Mouse (Mus musculus) NIH3T3 (cell line): ENCODE results near the gene Srp68.
"Not testable (repeated sequence)": the region's sequence is repeated elsewhere in the genome, so short reads cannot be mapped to it uniquely, and the experiment has no call there.

ENCODE experiments used
- DNase-seq: peaks from one replicate; pipeline ENCODE4 v3.0.0-alpha.2; 2012; ENCODE audit warnings: low read depth

The Srp68 gene

DNA sequence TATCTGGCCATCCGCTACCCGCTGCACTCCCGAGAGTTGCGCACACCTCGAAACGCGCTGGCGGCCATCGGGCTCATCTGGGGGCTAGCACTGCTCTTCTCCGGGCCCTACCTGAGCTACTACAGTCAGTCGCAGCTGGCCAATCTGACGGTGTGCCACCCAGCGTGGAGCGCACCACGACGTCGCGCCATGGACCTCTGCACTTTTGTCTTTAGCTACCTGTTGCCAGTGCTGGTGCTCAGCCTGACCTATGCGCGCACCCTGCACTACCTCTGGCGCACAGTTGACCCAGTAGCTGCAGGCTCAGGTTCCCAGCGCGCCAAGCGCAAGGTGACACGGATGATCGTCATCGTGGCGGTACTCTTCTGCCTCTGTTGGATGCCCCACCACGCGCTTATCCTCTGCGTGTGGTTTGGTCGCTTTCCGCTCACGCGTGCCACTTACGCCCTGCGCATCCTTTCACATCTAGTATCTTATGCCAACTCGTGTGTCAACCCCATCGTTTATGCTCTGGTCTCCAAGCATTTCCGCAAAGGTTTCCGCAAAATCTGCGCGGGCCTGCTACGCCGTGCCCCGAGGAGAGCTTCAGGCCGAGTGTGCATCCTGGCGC is 9.0 kb upstream of the Srp68 start:
- no peak for DNase-seq

DNA sequence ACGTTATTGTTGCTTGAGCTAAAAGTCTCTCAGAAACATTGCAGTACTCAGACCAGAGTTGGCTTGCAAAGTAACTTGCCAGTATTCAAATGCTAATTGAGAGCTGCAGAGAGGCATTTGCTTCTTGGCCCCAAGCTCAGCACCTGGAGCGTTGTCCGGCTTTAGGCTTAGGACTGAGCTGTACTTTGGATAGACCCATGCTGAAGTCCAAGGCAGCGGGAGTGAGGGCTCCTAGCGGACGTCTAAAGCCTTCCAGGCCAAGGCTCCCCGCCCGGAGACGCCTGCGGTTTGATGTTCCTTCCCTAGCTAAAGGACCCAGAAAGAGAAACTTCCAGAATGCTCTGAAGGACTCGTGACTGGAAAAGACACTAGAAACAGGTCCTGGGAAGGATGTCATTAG is 8.1 kb upstream of the Srp68 start:
- no peak for DNase-seq

- no peak for DNase-seq
Measured at GRCm38 (mm10) chr11:116281671-116282070, 7.7 kb upstream of the Srp68 start.

- no peak for DNase-seq
Measured at GRCm38 (mm10) chr11:116280751-116281663, 7.0 kb upstream of the Srp68 start, which contains the start of gene Galr2. Gene Galr2 (plus strand): TSS chr11:116280939.

GRCm38 (mm10) chr11:116277184-116277583 is 3.2 kb upstream of the Srp68 start:
- DNase-seq = not testable (repeated sequence)

GRCm38 (mm10) chr11:116273469-116274044 is 460 bp downstream of the Srp68 start:
- no peak for DNase-seq

DNA sequence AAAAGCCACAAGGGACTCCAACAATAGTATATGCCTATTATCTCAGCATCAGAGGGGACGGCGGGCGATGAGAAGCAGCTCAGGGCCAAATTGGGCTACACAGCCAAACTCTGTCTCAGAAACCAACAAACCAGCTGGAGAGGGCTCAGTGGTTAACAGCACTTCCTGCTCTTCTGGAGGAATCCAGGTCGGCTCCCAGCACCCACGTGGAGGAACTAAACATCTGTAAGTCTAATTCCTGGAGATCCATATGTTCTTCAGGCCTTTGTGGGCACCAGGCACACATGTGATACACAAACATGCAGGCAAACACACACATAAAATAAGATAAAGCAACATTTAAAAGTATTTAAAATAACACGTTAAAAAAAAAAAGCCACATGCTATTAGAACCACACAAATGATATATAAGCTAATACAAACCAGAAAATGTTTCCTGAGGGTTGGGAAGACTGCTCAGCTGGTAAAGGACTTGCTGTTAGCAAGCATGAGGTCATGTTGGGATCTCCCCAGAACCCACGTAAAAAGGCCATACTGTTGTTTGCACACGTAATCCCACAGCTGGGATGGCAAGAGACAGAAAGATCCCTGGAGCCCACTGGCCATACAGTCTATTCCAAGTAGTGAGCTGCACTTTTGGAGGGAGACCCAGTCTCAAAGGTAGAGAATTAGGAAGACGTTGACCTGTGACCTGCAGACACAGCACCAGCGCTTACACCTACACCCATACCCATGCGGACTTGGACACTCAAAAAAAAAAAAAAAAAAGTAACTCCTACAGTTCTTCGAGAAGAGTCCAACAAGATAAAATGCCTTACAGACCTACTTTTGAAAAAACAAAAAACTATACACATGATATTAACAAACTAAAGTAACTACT is 1.2 kb downstream of the Srp68 start:
- DNase-seq = peak; percentile 36

DNA sequence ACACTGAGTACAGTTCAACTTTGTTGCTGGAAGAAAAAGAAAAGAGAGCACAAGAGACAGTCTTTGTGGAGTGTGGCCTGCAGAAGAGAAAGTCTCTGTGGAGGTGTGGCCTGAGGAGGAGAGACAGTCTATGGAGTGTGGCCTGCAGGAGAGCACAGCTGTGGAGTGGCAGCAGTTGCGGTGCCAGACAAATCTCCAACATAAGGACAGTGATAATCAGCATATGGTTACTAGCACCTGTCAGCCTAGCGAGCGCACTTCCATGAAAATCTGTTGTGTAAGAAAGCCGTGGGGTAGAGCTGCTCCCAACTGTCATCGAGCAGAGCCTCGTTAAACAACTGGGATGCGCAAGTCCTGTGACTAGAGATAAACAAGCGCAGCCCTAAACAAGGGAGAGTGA is 4.5 kb downstream of the Srp68 start:
- no peak for DNase-seq

DNA sequence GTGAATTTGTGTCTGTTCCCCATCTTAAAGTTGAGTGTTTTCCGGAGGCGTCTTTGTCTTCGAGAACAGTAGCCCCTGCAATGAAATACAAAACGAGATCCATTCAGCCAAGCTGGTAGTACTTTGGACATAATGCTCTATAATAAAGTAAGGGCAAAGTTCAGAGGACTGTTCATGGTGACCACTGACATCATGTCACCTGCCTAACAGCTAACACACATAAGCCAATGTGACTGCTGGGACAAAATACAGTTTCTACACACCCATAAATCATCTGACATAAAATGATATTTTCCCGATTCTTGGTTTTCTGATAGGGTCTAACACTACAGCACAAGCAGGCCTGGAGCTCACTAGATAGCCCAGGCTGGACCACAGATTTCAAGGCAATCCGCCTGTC is 5.7 kb downstream of the Srp68 start:
- no peak for DNase-seq

- DNase-seq = peak; percentile 39
Measured at GRCm38 (mm10) chr11:116267637-116268036, 6.4 kb downstream of the Srp68 start.

GRCm38 (mm10) chr11:116265850-116266249 is 8.2 kb downstream of the Srp68 start:
- no peak for DNase-seq

GRCm38 (mm10) chr11:116265352-116265751 is 8.7 kb downstream of the Srp68 start:
- no peak for DNase-seq

DNA sequence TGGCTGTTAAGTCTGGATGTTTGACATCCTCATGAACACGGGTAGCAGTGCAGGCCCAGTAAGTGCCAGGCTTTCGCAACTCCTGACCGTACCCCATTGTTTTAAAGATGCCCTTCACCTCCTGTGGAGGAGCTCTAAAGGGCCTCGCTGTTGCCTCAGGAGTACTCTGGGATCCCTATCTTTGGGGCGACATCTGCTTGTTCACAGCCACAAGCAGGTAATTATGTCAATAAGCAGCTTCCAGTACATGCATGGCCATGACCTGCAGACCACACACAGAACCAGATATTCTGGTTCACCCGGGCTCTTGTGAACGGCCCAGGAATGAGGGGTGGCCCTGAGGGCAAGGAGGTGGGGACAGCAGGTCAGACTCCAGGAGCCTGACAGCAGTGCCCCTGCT is 13.8 kb downstream of the Srp68 start:
- no peak for DNase-seq

DNA sequence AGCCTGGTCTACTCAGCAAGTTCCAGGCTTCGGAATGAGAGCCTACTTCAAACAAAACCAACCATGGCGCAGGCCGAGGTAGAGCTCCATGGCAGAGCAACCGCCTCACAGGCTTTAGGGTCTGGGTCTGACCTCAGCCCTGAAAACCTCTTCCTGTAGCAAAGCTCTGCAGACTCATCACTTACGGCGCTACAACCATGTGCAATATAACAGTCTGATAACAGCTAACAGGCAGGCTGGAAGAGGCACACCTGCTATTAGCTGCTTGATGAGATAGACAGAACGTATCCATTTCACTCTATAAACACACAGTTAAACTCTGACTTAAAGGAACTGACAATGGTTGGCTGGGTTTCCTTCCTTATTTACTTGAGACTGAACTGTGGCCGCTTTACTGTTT is 14.6 kb downstream of the Srp68 start:
- no peak for DNase-seq

- DNase-seq = no peak
Measured at GRCm38 (mm10) chr11:116255982-116256675, 17.9 kb downstream of the Srp68 start.

DNA sequence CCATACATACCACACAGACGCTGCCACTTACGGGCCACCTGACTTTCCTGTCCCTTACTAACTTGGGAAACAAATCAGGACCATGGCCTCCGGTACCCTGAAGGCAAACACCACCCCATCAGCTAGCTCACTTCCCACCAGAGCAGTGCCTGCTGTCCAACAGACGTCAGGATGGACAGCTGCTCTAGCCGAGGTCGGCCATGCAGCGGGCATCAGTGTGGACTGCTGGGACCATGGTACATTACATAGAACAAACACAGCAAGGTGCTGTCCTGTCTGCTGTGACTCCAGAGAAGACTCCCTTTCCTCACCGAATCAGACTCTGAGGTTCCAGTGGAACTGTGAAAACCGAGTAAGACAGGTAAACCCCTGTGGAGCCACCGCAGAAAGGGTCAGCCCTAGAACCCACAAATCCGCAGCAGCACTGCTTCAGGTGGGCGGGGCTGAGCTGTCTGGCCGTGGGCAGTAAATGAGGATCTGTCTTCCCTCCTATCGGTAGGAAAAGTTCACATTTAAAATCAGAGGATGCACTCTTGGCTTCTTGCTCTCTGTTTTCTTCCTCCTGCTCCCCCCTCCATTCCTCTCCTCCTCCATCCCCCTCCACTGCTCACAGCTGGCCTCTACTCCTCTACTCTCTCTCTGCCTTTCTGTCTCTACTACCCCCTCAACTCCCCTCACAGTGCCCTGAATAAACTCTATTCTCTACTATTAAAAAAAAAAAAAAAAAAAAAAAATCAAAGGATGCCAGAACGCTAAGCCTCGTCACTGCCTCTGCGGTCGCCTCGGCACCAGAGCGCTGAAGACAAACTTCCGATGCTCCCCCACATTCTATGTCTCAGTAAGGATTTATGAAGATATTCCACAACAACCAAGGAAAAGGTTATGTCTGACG is 18.7 kb downstream of the Srp68 start:
- DNase-seq = no peak

DNA sequence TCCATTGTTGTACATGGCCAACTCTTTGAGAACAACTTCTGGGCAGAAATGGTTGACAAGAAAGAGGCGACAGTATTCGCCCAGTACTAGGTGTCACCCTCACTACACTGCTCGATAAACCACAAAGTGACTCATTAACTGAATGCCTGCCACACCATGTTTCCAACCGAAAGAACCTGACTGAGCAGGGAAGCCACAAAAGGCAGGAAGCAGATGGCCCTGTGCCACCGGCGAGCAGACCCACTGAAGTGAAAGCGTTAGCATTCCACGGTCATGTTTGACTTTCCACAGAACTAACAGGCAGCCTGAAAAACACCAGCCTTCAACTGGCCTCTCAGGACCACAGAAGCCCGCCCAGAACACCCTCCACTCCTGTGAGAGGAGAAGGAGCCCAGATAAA is 19.4 kb downstream of the Srp68 start:
- no peak for DNase-seq

DNA sequence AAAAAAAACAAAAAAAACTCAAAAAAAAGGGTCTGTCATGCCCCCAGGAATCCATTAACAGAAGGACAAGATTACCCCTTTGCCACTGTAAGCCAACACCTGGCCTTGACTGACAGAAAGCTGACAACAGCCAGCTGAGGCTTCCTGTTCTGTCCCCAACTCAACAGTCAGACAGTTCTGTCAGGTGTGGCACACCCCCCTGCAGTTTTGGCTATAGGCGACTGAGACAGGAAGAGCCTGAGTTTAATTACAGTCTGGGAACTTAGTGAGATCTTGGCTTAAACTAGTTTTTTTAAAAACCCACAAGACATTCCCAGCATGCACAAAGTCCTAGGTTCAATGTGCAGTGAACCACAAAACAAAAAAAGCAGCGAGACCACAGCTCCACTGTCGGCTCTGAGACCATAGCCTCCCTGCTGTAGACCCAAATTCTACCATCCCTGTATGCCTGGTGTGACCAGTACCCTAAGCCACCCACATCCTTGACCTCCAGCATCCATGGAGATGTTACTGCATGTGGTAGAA is 20.9 kb downstream of the Srp68 start:
- DNase-seq = no peak

DNA sequence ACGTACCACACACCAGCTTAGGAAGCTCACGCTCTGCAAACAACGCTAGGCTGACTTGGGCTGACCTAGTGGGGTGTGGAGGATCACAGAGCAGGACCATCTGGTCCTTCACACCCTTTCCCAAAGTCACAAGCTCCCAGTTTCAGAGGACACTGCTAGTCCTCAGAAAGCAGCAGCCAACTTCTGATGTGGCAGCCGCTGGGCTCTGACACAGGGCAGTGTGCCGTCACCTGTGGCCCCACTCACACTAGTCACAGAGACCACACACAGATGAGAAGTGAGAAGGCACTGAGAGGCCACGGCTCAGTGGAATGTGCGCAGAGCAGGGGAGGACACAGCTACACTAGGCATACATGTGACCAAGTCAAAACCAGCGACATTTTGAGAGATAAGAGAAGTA is 23.1 kb downstream of the Srp68 start:
- DNase-seq = no peak
